Mouse (Mus musculus): Measurements from ENCODE around the gene Ntrk3. TPM values are rescaled to one million over a fixed set of nuclear protein-coding genes. Genes with fewer than 3 reads are reported as not detected.

Gene Ntrk3
- polyA plus RNA-seq, 1 experiment from 2014 or later = 3.8 TPM

GRCm38 (mm10) chr7:78518760-78519363, 218.9 kb downstream of the Ntrk3 start:
- no peak for DNase-seq (ENCODE audit: extremely low spot score, low spot score)
- Histone ChIP-seq H3K36me3 (replicated peaks) (no peaks in the 10 kb centered on the region), H3K27me3 (ENCODE audit: poor library complexity, severe bottlenecking) (no peaks in the 10 kb centered on the region), H3K9me3 (no peaks in the 10 kb centered on the region), H3K4me3 (no peak overlapping the region), H3K27ac (no peak overlapping the region), H3K4me1 (peaks cover 3% of the 10 kb centered on the region; the same call in 1 of the 2 replicates)
- 91% methylated on average over 5 of the region's 5 CpGs for WGBS

GRCm38 (mm10) chr7:78515042-78515609, 222.7 kb downstream of the Ntrk3 start:
- Histone ChIP-seq H3K27ac (no peak overlapping the region), H3K9me3 (no peaks in the 10 kb centered on the region), H3K4me1 (peaks cover 6% of the 10 kb centered on the region), H3K27me3 (ENCODE audit: poor library complexity, severe bottlenecking) (no peaks in the 10 kb centered on the region), H3K4me3 (no peak overlapping the region), H3K36me3 (replicated peaks) (no peaks in the 10 kb centered on the region)
- WGBS = 75% methylated on average over 7 of the region's 7 CpGs
- no peak for DNase-seq (ENCODE audit: extremely low spot score, low spot score)

DNA sequence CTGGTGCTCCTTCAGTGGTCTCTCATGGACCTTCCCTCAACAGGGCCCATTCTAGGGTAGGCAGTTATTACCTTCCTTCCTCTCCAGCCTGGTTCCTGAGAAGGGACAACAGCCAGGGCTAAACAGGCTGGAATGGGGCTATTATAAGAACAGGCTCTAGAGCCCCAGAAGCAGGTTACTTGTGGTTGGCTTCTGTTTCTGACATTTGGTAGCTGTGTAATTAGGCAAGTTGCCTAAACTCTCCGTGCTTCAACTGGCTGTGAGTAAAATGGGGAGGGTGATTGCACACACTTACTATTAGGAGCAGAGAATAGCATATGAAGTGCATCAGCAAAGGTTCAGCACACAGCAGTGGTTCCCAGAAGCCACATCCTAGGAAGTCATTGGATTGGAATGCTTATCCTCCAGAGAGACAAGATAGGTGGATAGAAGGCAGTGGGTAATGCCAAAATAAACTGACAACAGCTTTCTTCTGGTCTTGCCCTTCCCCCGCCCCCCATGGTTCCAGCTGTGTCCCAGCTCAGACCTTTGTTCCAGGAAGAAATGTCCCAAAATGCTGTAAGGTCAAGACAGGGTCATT, 230.7 kb downstream of the Ntrk3 start:
- Histone ChIP-seq H3K27me3 (ENCODE audit: poor library complexity, severe bottlenecking) (no peaks in the 10 kb centered on the region), H3K9me3 (no peaks in the 10 kb centered on the region), H3K4me1 (peaks cover 3% of the 10 kb centered on the region; the same call in 1 of the 2 replicates), H3K36me3 (replicated peaks) (no peaks in the 10 kb centered on the region), H3K4me3 (no peak overlapping the region), H3K27ac (no peak overlapping the region)
- no peak for DNase-seq (ENCODE audit: extremely low spot score, low spot score)
- 79% methylated on average over 2 of the region's 2 CpGs for WGBS

GRCm38 (mm10) chr7:78500863-78501262, 236.9 kb downstream of the Ntrk3 start:
- no peaks in the 10 kb centered on the region for H3K9me3 ChIP-seq

DNA sequence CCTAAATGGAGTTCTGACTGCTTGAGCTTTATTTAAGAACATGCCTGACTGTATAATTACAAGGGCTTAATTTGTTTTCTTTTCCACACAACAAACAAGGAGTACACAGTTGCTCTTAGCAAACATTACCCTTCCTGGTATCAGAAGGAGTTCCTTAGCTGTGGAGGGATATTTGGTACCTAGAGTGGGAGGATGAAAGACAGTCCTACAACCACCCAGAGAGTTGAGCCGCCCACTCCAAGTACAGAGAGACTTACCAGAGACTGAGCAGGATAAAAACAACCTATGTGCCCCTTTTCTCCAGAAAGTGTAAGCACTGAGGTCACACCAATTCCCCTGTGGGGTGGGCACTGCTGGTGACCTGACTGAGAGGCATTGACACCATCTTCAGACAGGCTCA, 237.8 kb downstream of the Ntrk3 start:
- WGBS = 91% methylated on average over 1 of the region's 1 CpGs
- no peak for DNase-seq (ENCODE audit: extremely low spot score, low spot score)
- Histone ChIP-seq H3K4me3 (no peak overlapping the region), H3K27ac (no peak overlapping the region), H3K9me3 (no peaks in the 10 kb centered on the region), H3K4me1 (no peaks in the 10 kb centered on the region), H3K36me3 (replicated peaks) (no peaks in the 10 kb centered on the region), H3K27me3 (ENCODE audit: poor library complexity, severe bottlenecking) (no peaks in the 10 kb centered on the region)

More at GRCm38 (mm10) chr7:78500863-78501262, 236.9 kb downstream of the Ntrk3 start:
- Histone ChIP-seq H3K27ac (no peak overlapping the region), H3K4me1 (no peaks in the 10 kb centered on the region), H3K36me3 (replicated peaks) (no peaks in the 10 kb centered on the region), H3K4me3 (no peak overlapping the region), H3K27me3 (ENCODE audit: poor library complexity, severe bottlenecking) (no peaks in the 10 kb centered on the region)
- DNase-seq (ENCODE audit: extremely low spot score, low spot score) = no peak
- 93% methylated on average over 5 of the region's 5 CpGs for WGBS

DNA sequence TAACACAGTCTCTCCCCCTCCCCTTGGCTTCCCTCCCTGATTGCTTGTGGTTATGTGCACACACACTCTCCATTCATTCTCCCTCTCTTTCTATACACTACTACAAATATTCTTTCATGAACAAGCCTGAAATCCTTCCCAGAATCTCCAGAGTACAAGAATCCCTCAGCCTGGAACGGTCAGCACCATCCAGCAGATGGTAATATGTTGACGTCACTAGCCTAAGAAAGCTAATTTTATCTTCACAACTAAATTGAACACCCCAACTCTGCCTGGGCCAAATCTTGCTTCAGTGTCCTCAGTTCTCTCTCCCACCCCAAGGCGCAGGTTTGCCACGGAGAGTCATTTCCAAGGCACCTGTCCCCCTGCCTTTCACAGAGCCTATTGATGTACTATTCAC, 239.5 kb downstream of the Ntrk3 start:
- Histone ChIP-seq H3K9me3 (no peaks in the 10 kb centered on the region), H3K4me1 (no peaks in the 10 kb centered on the region)

DNA sequence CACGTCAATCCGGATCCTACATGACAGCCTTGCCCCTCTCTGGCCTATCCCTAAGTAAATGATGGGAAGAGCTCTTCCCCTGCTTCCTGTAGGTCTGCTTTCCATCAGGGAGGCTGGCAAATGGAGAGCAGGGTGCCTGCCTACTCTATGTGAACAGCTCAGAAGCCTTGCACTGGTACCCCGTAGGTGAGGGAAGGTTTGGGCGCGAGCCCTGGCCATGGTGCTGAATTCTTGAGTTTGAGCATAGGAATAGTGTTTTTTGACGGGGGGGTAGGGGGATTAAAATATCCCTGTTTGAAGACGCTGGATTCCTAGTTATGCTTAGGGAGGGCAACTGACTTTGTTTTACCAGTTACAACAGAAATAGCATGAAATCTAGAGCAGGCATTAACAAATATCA, 240.0 kb downstream of the Ntrk3 start:
- no peak for DNase-seq (ENCODE audit: extremely low spot score, low spot score)
- 49% methylated on average over 7 of the region's 7 CpGs for WGBS
- Histone ChIP-seq H3K9me3 (no peaks in the 10 kb centered on the region), H3K27ac (no peak overlapping the region), H3K4me3 (no peak overlapping the region), H3K27me3 (ENCODE audit: poor library complexity, severe bottlenecking) (no peaks in the 10 kb centered on the region), H3K36me3 (replicated peaks) (no peaks in the 10 kb centered on the region), H3K4me1 (no peaks in the 10 kb centered on the region)

More for the DNA sequence above, 239.5 kb downstream of the Ntrk3 start:
- Histone ChIP-seq H3K4me3 (no peak overlapping the region), H3K36me3 (replicated peaks) (no peaks in the 10 kb centered on the region), H3K27me3 (ENCODE audit: poor library complexity, severe bottlenecking) (no peaks in the 10 kb centered on the region), H3K27ac (no peak overlapping the region)
- no peak for DNase-seq (ENCODE audit: extremely low spot score, low spot score)
- 88% methylated on average over 4 of the region's 4 CpGs for WGBS

DNA sequence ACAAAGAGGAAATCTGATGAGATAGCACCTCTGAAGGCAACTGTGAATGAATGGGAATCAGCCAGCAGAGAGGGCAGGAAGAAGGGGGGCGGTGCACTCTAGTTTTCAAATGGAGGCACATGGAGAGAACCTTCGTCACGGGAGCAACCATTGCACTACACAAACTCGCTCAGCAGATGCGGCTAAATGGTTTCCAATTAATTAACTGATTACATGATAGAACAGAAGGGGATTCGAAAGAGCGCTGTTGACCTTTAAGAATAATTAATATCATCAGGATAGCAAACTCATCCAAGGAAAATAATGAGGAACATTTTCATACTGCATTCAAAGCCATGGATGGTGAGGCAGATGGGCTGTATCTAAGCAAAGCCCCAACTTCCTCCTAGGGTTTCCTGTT, 244.2 kb downstream of the Ntrk3 start:
- Histone ChIP-seq H3K27ac (no peak overlapping the region), H3K4me1 (peaks cover 6% of the 10 kb centered on the region), H3K9me3 (no peaks in the 10 kb centered on the region), H3K36me3 (replicated peaks) (no peaks in the 10 kb centered on the region), H3K4me3 (no peak overlapping the region), H3K27me3 (ENCODE audit: poor library complexity, severe bottlenecking) (no peaks in the 10 kb centered on the region)
- 96% methylated on average over 7 of the region's 7 CpGs for whole genome bisulfite sequencing
- DNase-seq (ENCODE audit: extremely low spot score, low spot score) = no peak

- DNase-seq (ENCODE audit: extremely low spot score, low spot score) = no peak
- Histone ChIP-seq H3K4me1 (peaks cover 6% of the 10 kb centered on the region), H3K27ac (no peak overlapping the region), H3K9me3 (no peaks in the 10 kb centered on the region), H3K36me3 (replicated peaks) (no peaks in the 10 kb centered on the region), H3K4me3 (no peak overlapping the region), H3K27me3 (ENCODE audit: poor library complexity, severe bottlenecking) (no peaks in the 10 kb centered on the region)
- 65% methylated on average over 7 of the region's 7 CpGs for WGBS
Measured at GRCm38 (mm10) chr7:78491176-78491575, 246.6 kb downstream of the Ntrk3 start.

DNA sequence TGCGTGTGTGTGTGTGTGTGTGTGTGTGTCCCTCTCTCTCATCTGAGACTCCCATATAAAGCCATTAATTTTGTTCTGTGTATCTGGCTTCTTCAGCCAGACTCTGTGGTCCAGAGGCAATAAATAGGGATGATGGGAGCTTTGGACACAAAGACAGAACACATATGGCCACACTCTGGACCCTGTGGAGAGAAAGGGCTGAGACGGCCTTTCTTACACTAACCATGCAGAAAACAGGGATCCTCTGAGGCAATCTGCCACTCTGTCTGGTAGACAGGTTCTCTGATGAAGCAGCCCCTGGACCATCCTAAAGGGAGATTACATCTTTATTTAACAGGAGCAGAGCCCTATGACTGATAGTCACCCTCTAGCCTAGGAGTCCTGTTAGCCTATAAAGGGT, 253.5 kb downstream of the Ntrk3 start:
- 91% methylated on average over 2 of the region's 2 CpGs for WGBS
- Histone ChIP-seq H3K27ac (no peak overlapping the region), H3K4me3 (no peak overlapping the region), H3K4me1 (no peaks in the 10 kb centered on the region), H3K36me3 (replicated peaks) (no peaks in the 10 kb centered on the region), H3K27me3 (ENCODE audit: poor library complexity, severe bottlenecking) (no peaks in the 10 kb centered on the region), H3K9me3 (no peaks in the 10 kb centered on the region)
- no peak for DNase-seq (ENCODE audit: extremely low spot score, low spot score)

GRCm38 (mm10) chr7:78483729-78484128, 254.1 kb downstream of the Ntrk3 start:
- no peaks in the 10 kb centered on the region for H3K27me3 ChIP-seq (ENCODE audit: poor library complexity, severe bottlenecking)
- no peak overlapping the region for H3K27ac ChIP-seq
- no peaks in the 10 kb centered on the region for H3K36me3 ChIP-seq (replicated peaks)
- 88% methylated on average over 3 of the region's 3 CpGs for WGBS
- H3K9me3 ChIP-seq = no peaks in the 10 kb centered on the region
- no peak overlapping the region for H3K4me3 ChIP-seq
- no peaks in the 10 kb centered on the region for H3K4me1 ChIP-seq
- no peak for DNase-seq (ENCODE audit: extremely low spot score, low spot score)

- Histone ChIP-seq H3K4me3 (no peak overlapping the region), H3K4me1 (no peaks in the 10 kb centered on the region), H3K36me3 (replicated peaks) (no peaks in the 10 kb centered on the region), H3K27ac (no peak overlapping the region), H3K27me3 (ENCODE audit: poor library complexity, severe bottlenecking) (no peaks in the 10 kb centered on the region), H3K9me3 (no peaks in the 10 kb centered on the region)
- WGBS = 92% methylated on average over 2 of the region's 2 CpGs
- DNase-seq (ENCODE audit: extremely low spot score, low spot score) = no peak
Measured at GRCm38 (mm10) chr7:78483061-78483460, 254.8 kb downstream of the Ntrk3 start.

DNA sequence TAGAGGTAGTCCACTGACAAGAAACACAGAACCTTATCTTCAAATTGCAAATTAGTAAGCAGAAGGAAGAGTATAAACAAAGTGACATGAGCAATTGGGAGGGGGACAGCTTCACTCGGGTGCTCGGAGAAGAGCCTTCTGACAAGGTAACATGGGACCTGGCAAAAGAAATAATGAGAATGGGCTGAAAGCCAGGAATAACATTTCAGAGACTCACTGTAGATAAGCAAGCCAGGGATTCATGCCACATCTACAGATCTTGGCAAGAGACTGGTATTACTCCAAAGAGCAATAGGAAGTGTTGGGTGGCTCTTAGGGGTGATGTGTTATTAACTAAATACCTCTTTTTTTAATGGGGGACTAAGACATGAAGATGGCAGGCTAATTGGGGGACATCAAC, 258.9 kb downstream of the Ntrk3 start:
- no peaks in the 10 kb centered on the region for H3K9me3 ChIP-seq
- no peaks in the 10 kb centered on the region for H3K4me1 ChIP-seq
- H3K4me3 ChIP-seq = no peak overlapping the region
- H3K36me3 ChIP-seq (replicated peaks) = no peaks in the 10 kb centered on the region
- no peaks in the 10 kb centered on the region for H3K27me3 ChIP-seq (ENCODE audit: poor library complexity, severe bottlenecking)
- WGBS = 100% methylated on average over 2 of the region's 2 CpGs
- no peak for DNase-seq (ENCODE audit: extremely low spot score, low spot score)
- no peak overlapping the region for H3K27ac ChIP-seq
